Mouse (Mus musculus) midbrain, postnatal 0 days (tissue): Measurements from ENCODE around the gene Scamp4. TPM values are rescaled to one million over a fixed set of nuclear protein-coding genes. Genes with fewer than 3 reads are reported as not detected.
A peak's percentile ranks its signal among the peaks of the same experiment; 100 is the strongest.

Experiments
- ATAC-seq: fragments of 200-750 bp; cut with Nextera tagmentation; 2 replicates; pipeline ENCODE4 v1.8.0; 2017; ENCODE audit warnings: moderate number of reproducible peaks, mild to moderate bottlenecking, moderate TSS enrichment, moderate library complexity; ENCODE audit not compliant: low FRiP score
- DNase-seq: peaks from one replicate; pipeline ENCODE4 v3.0.0-alpha.2; 2015; ENCODE audit warnings: low spot score
- H3K27ac ChIP-seq: fragments of 300-500 bp; sonication (generic); 2 replicates; pipeline ENCODE4 v1.5.1; 2014; ENCODE audit warnings: low read depth, mild to moderate bottlenecking, low read length, mixed read lengths
- H3K27me3 ChIP-seq: fragments of 300-500 bp; sonication (generic); 2 replicates; pipeline ENCODE4 v1.6.1; 2014; ENCODE audit warnings: low read length, control low read depth, mixed read lengths; ENCODE audit not compliant: insufficient read depth
- H3K36me3 ChIP-seq: fragments of 300-500 bp; sonication (generic); 2 replicates; pipeline ENCODE4 v1.6.1; 2014; ENCODE audit warnings: low read length, control low read depth, mixed read lengths; ENCODE audit not compliant: insufficient read depth
- H3K4me1 ChIP-seq: fragments of 300-500 bp; sonication (generic); 2 replicates; pipeline ENCODE4 v1.6.1; 2014; ENCODE audit warnings: mild to moderate bottlenecking, control low read depth, antibody characterized with exemption, low read length, mixed read lengths; ENCODE audit not compliant: insufficient read depth
- H3K4me2 ChIP-seq: fragments of 300-500 bp; sonication (generic); 2 replicates; pipeline ENCODE4 v1.6.1; 2014; ENCODE audit warnings: low read depth, mild to moderate bottlenecking, low read length, mixed read lengths; ENCODE audit not compliant: poor library complexity, severe bottlenecking
- H3K4me3 ChIP-seq: fragments of 300-500 bp; sonication (generic); 2 replicates; pipeline ENCODE4 v1.5.1; 2014; ENCODE audit warnings: low read depth, mild to moderate bottlenecking, low read length, moderate library complexity
- H3K9ac ChIP-seq: fragments of 300-500 bp; sonication (generic); replicated peaks from 2 replicates; pipeline ENCODE4 v1.6.1; 2014; ENCODE audit warnings: mild to moderate bottlenecking, low read length, moderate library complexity, mixed read lengths; ENCODE audit not compliant: poor library complexity, severe bottlenecking
- H3K9me3 ChIP-seq: fragments of 300-500 bp; sonication (generic); 2 replicates; pipeline ENCODE4 v1.6.1; 2016; ENCODE audit warnings: low read length, control low read depth
- CTCF ChIP-seq: IDR thresholded peaks from 2 replicates; pipeline ENCODE4 v1.5.1; 2016; ENCODE audit warnings: antibody characterized with exemption, mild to moderate bottlenecking
- WGBS: fragments of 180-500 bp; shearing (Covaris S2); extraction: QIAGEN DNeasy Blood & Tissue Kit; methylation state at CpG from one replicate; pipeline ENCODE4 v1.1.7; 2014; 5-methylcytosine and 5-hydroxymethylcytosine counted together
- polyA plus RNA-seq: library from polyadenylated mRNA; unstranded; fragments of >200 nt; fragmentation: Nextera tagmentation; extraction: Ambion mirVana; gene quantifications from 2 replicates; pipeline ENCODE4 v1.2.1, GENCODE M21; 2015
- total RNA-seq: library from RNA; depleted of rRNA; stranded (reverse); fragments of >200 nt; gene quantifications from 2 replicates; pipeline ENCODE4 v1.2.3, GENCODE M21; 2014

Gene Scamp4
- total and polyA plus RNA-seq, 2 experiments from 2014 or later, result 32.4 to 73.1 TPM

GRCm38 (mm10) chr10:80622661-80623456, 20.2 kb downstream of the Scamp4 start, which contains the start of gene Csnk1g2:
Csnk1g2 (plus strand) TSS chr10:80622838.
- Histone ChIP-seq H3K27ac (peak within 1 kb of the TSS; percentile 81), H3K4me3 (peak within 1 kb of the TSS; percentile 81), H3K4me2 (peak within 1 kb of the TSS; percentile 96), H3K36me3 (no peaks in the 10 kb centered on the region), H3K9ac (peak within 1 kb of the TSS; percentile 91), H3K9me3 (no peaks in the 10 kb centered on the region), H3K4me1 (peaks cover 11% of the 10 kb centered on the region), H3K27me3 (no peaks in the 10 kb centered on the region)
- peak; percentile 25; the same call in 1 of the 2 replicates for TF ChIP-seq CTCF
- DNase-seq (peak; percentile 12), ATAC-seq (peak; percentile 2)
- WGBS, result under 1% methylated on average over 73 of the region's 85 CpGs

GRCm38 (mm10) chr10:80623457-80624191, 21.0 kb downstream of the Scamp4 start:
- no peak for TF ChIP-seq CTCF
- Histone ChIP-seq H3K9ac (peak overlapping the region; percentile 91), H3K4me2 (peak overlapping the region; percentile 96), H3K4me1 (peaks cover 11% of the 10 kb centered on the region), H3K4me3 (peak overlapping the region; percentile 81), H3K9me3 (no peaks in the 10 kb centered on the region), H3K36me3 (no peaks in the 10 kb centered on the region), H3K27me3 (no peaks in the 10 kb centered on the region), H3K27ac (peak overlapping the region; percentile 79)
- peak; percentile 25 for DNase-seq
- 18% methylated on average over 15 of the region's 15 CpGs for WGBS
- no peak for ATAC-seq

GRCm38 (mm10) chr10:80625764-80626163, 23.1 kb downstream of the Scamp4 start:
- H3K27ac ChIP-seq, result no peak overlapping the region
- H3K4me3 ChIP-seq, result no peak overlapping the region
- H3K4me1 ChIP-seq, result peaks cover 11% of the 10 kb centered on the region
- ATAC-seq (no peak), DNase-seq (no peak)
- TF ChIP-seq CTCF, result no peak
- no peaks in the 10 kb centered on the region for H3K9me3 ChIP-seq
- no peak overlapping the region for H3K4me2 ChIP-seq
- H3K9ac ChIP-seq, result no peak overlapping the region
- H3K36me3 ChIP-seq, result peaks cover 4% of the 10 kb centered on the region; the same call in 1 of the 2 replicates
- WGBS, result 95% methylated on average over 3 of the region's 4 CpGs
- no peaks in the 10 kb centered on the region for H3K27me3 ChIP-seq

GRCm38 (mm10) chr10:80627685-80628084, 25.0 kb downstream of the Scamp4 start:
- no peak for ATAC-seq

GRCm38 (mm10) chr10:80628925-80629324, 26.3 kb downstream of the Scamp4 start:
- no peak for TF ChIP-seq CTCF
- DNase-seq (no peak), ATAC-seq (no peak)
- H3K9me3 ChIP-seq, result no peaks in the 10 kb centered on the region
- no peak overlapping the region; the same call in 1 of the 2 replicates for H3K9ac ChIP-seq
- peaks cover 7% of the 10 kb centered on the region for H3K4me1 ChIP-seq
- no peak overlapping the region for H3K27ac ChIP-seq
- H3K4me3 ChIP-seq, result no peak overlapping the region
- peaks cover 4% of the 10 kb centered on the region for H3K36me3 ChIP-seq
- 80% methylated on average over 9 of the region's 9 CpGs for WGBS
- no peaks in the 10 kb centered on the region for H3K27me3 ChIP-seq
- no peak overlapping the region for H3K4me2 ChIP-seq

More at GRCm38 (mm10) chr10:80627685-80628084, 25.0 kb downstream of the Scamp4 start:
- Histone ChIP-seq H3K27me3 (no peaks in the 10 kb centered on the region), H3K36me3 (peaks cover 4% of the 10 kb centered on the region), H3K9ac (no peak overlapping the region), H3K4me1 (peaks cover 11% of the 10 kb centered on the region), H3K9me3 (no peaks in the 10 kb centered on the region), H3K4me2 (no peak overlapping the region), H3K4me3 (no peak overlapping the region), H3K27ac (no peak overlapping the region)
- 60% methylated on average over 2 of the region's 2 CpGs for WGBS
- DNase-seq, result no peak
- TF ChIP-seq CTCF, result no peak
